Mouse (Mus musculus) ES-E14 (cell line): ENCODE results near the gene Ikzf5. TPM values are rescaled to one million over a fixed set of nuclear protein-coding genes. Genes with fewer than 3 reads are reported as not detected.

Experiments
- DNase-seq: peaks from one replicate; pipeline ENCODE4 v3.0.0-alpha.2; 2013; ENCODE audit warnings: low read depth, low spot score
- H3K27ac ChIP-seq: 2 replicates; pipeline ENCODE4 v1.5.1; 2012; ENCODE audit warnings: low read depth, mild to moderate bottlenecking, low read length, moderate library complexity, mixed read lengths; ENCODE audit not compliant: poor library complexity, insufficient read depth, severe bottlenecking
- H3K36me3 ChIP-seq: 2 replicates; pipeline ENCODE4 v1.6.1; 2012; ENCODE audit warnings: mild to moderate bottlenecking, low read length, moderate library complexity, mixed read lengths; ENCODE audit not compliant: control insufficient read depth, poor library complexity, insufficient read depth, severe bottlenecking
- H3K4me1 ChIP-seq, 2 experiments: fragments of 150-350 bp in 1 of 2; sonication (generic) in 1 of 2; 2 replicates each; pipeline ENCODE4 v1.6.1; 2012; ENCODE audit warnings: low read length in 2 of 2, mild to moderate bottlenecking in 1 of 2, mixed read lengths in 1 of 2; ENCODE audit not compliant: control insufficient read depth in 2 of 2, insufficient read depth in 2 of 2, poor library complexity in 1 of 2
- H3K4me3 ChIP-seq, 2 experiments: fragments of 150-350 bp in 1 of 2; sonication (generic) in 1 of 2; 2 replicates each; pipeline ENCODE4 v1.5.1; 2012; ENCODE audit warnings: low read length in 2 of 2, low read depth in 1 of 2, mild to moderate bottlenecking in 1 of 2, mixed read lengths in 1 of 2; ENCODE audit not compliant: insufficient read depth in 1 of 2, poor library complexity in 1 of 2, severe bottlenecking in 1 of 2
- H3K9ac ChIP-seq: 2 replicates; pipeline ENCODE4 v1.6.1; 2012; ENCODE audit warnings: low read depth, mild to moderate bottlenecking, low read length, mixed read lengths; ENCODE audit not compliant: poor library complexity, insufficient read depth, severe bottlenecking
- H3K9me3 ChIP-seq: fragments of 150-350 bp; sonication (generic); 2 replicates; pipeline ENCODE4 v1.6.1; 2012; ENCODE audit warnings: low read depth, mild to moderate bottlenecking, low read length; ENCODE audit not compliant: control insufficient read depth, insufficient read depth
- CHD2 ChIP-seq: IDR thresholded peaks from 2 replicates; pipeline ENCODE4 v1.6.1; 2014; ENCODE audit warnings: mild to moderate bottlenecking, low read depth, low read length, inconsistent platforms
- HCFC1 ChIP-seq: IDR thresholded peaks from 2 replicates; pipeline ENCODE4 v1.6.1; 2012; ENCODE audit warnings: low read length, inconsistent platforms, borderline replicate concordance; ENCODE audit not compliant: insufficient read depth
- MAFK ChIP-seq: IDR thresholded peaks from 2 replicates; pipeline ENCODE4 v1.6.1; 2014; ENCODE audit warnings: mild to moderate bottlenecking, low read depth, low read length, inconsistent platforms; ENCODE audit not compliant: insufficient read depth
- ZC3H11A ChIP-seq: IDR thresholded peaks from 2 replicates; pipeline ENCODE4 v1.6.1; 2012; ENCODE audit warnings: low read depth, mild to moderate bottlenecking, inconsistent platforms, low read length, borderline replicate concordance
- ZNF384 ChIP-seq: IDR thresholded peaks from 2 replicates; pipeline ENCODE4 v1.6.1; 2012; ENCODE audit warnings: low read depth, low read length, inconsistent platforms
- in situ Hi-C, 2 experiments: fragments of 600-800 bp; cut with MboI; formaldehyde crosslinking; loops; one replicate each; pipeline ENCODE4 v1.15.1; 2025; ENCODE audit warnings: low sequenced_read_pairs in 2 of 2, inconsistent platforms in 1 of 2; ENCODE audit not compliant: unreplicated experiment in 2 of 2
- total RNA-seq: library from RNA; depleted of rRNA; stranded (reverse); fragments of 300-350 nt; gene quantifications from 2 replicates; pipeline ENCODE4 v1.2.3, GENCODE M21; 2012; rRNA removed

The Ikzf5 gene
- total RNA-seq, result 9.1 and 9.2 TPM in 2 replicates

DNA sequence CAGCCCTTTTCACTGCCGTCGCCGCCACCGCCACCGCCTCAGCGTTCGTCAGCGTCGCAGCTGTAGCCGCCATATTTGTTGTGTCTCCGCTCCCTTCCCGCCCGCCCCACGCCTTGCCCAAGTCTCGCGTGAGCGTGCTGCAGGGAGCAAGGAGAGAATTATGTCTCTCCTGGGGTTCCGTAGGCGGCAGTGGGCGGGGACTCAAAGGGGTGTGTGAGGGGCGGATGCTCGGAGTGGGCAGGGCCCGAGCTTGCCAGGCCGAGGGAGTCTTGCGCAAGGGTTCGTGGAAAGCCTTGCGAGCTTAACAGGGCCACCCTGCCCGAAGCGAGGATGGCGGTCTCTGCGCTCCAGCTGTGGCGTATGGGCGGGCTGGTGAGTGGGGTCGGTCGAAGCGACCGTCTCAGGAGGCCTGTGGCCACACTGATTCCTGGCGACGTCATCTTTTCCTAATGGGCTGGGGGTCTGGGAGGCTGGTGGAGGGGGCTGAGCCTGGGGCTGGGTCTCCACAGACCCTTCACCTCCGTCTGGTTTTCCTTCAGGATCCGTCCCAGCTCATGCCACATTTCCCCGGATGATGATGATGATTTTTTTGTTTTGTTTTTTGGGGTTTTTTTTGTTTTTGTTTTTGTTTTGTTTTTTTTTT is at the start of gene Ikzf5, which contains the start of gene Acadsb:
TSS of gene Ikzf5 (minus strand) at position 106 of the 643 bp plus-strand sequence.
TSS of gene Acadsb (plus strand) at position 186 of the 643 bp plus-strand sequence.
- H3K36me3 ChIP-seq, result no peaks in the 10 kb centered on the region
- DNase-seq, result peak; percentile 97
- H3K4me3 ChIP-seq, result peak within 1 kb of the TSS; percentile 94
- in situ Hi-C loops, result no loop called here
- H3K9ac ChIP-seq, result peak within 1 kb of the TSS; percentile 95
- no peak within 1 kb of the TSS for H3K27ac ChIP-seq
- no peaks in the 10 kb centered on the region for H3K9me3 ChIP-seq
- TF ChIP-seq ZC3H11A (peak; percentile 25; the same call in 1 of the 2 replicates), ZNF384 (no peak), CHD2 (peak; percentile 97), MAFK (no peak), HCFC1 (peak; percentile 73)
- peaks cover 0 to 7% of the 10 kb centered on the region in 2 experiments; a peak in 1 of 4 replicates for H3K4me1 ChIP-seq

DNA sequence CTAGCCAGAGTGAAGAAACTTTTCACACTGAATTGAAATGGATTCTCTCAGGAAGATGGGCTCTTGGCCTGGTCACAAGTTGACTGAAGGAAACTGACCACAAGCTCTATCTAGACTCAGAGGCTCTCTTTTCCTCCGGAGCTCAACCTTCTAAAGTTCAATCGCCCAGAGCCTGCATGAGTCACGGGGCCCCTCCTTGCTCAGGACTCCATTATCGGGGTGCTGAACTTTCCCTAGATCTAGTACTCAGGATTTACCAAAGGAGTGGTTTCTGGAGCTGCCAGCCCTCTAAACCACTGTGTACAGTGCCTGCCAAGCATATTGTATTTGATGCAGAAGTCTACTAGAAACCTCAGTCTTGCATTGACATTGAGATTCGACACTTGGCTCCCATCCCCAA is 46.4 kb upstream of the Ikzf5 start:
- Histone ChIP-seq H3K9ac (no peak overlapping the region), H3K4me3 (no peak overlapping the region), H3K27ac (no peak overlapping the region), H3K36me3 (no peaks in the 10 kb centered on the region), H3K9me3 (no peaks in the 10 kb centered on the region), H3K4me1 (no peaks in the 10 kb centered on the region)
- no peak for DNase-seq
- TF ChIP-seq MAFK (no peak), ZNF384 (no peak), CHD2 (no peak), ZC3H11A (no peak), HCFC1 (no peak)
- in situ Hi-C loops, result no loop called here

DNA sequence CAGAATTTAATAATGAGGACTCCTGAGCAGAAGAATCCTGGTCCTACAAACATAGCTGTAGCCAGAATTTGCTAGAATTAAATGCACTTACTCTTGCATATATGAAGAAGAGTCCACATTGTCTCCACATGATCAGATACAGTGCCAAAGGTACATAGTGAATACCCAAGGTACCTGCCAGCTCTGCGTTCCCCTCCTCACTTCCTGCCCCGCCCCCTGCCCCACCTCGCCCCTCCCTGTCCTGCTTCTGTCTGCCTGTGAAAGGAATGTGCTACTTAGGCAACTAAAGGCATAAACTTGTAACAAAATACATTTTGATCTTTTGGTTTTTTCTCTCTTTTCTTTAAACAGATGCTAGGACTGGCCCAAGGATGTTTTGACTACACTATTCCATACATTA is 26.7 kb upstream of the Ikzf5 start:
- Histone ChIP-seq H3K36me3 (no peaks in the 10 kb centered on the region), H3K9me3 (no peaks in the 10 kb centered on the region), H3K9ac (no peak overlapping the region), H3K4me1 (peaks cover 0 to 5% of the 10 kb centered on the region in 2 experiments; a peak in 1 of 4 replicates), H3K27ac (0 out of 2 replicates have a peak overlapping the region, but pooled peaks have one; percentile 28), H3K4me3 (no peak overlapping the region)
- in situ Hi-C loops, result no loop called here
- TF ChIP-seq MAFK (no peak), CHD2 (no peak), ZNF384 (no peak), HCFC1 (no peak), ZC3H11A (no peak)
- no peak for DNase-seq

DNA sequence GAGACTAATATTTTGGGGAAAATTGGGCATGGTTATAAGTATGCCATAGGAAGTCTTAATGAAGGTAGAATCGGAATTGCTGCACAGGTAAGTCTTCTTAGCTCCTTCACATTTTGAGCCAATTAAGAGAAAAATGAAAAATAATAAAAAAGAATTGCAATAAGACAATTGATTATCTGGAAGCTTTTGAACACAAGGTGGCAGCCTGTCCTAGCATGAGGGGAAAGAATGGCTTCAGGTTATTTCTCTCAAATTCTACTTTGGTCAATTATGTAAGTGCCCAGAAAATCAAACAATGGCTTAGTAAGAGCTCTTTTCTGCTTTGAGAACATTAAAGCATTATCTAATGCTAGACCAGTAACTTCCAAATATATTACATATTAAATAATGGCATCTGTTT is 24.0 kb upstream of the Ikzf5 start:
- no peak for DNase-seq
- Histone ChIP-seq H3K4me3 (no peak overlapping the region), H3K36me3 (no peaks in the 10 kb centered on the region), H3K4me1 (peaks cover 0 to 5% of the 10 kb centered on the region in 2 experiments; a peak in 1 of 4 replicates), H3K9ac (no peak overlapping the region), H3K27ac (no peak overlapping the region), H3K9me3 (no peaks in the 10 kb centered on the region)
- no peak for TF ChIP-seq MAFK
- TF ChIP-seq HCFC1, result no peak
- TF ChIP-seq CHD2, result no peak
- no peak for TF ChIP-seq ZC3H11A
- TF ChIP-seq ZNF384, result no peak
- in situ Hi-C loops, result no loop called here

DNA sequence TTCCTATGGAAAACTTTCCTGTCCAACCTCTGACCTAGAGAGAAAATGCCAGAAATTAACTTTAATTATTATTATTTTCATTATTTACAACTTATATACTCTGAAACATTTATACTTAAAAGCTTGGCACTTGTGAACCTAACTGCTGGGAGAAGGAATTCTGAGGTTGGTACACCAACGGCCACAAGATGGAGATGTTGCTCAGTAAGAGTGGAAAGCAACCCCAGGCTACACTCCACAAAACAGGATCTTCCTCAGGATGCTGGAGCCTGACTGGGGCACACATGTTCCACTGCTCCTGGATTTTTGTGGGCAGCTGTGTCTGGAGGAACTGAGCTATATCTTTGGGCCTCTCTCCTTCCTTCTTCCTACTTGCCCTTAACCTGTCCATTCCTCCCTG is 21.9 kb upstream of the Ikzf5 start:
- DNase-seq, result peak; percentile 27
- Histone ChIP-seq H3K27ac (no peak overlapping the region), H3K4me1 (peaks cover 0 to 3% of the 10 kb centered on the region in 2 experiments; a peak in 1 of 4 replicates), H3K9me3 (no peaks in the 10 kb centered on the region), H3K36me3 (no peaks in the 10 kb centered on the region), H3K9ac (no peak overlapping the region), H3K4me3 (no peak overlapping the region)
- TF ChIP-seq HCFC1 (no peak), MAFK (no peak), CHD2 (no peak), ZC3H11A (peak; percentile 33; the same call in 1 of the 2 replicates), ZNF384 (no peak)
- in situ Hi-C loops, result no loop called here
